Mouse (Mus musculus) MEL-GATA-1-ER (cell line): ENCODE data around the gene Ugt1a6b.

Source experiments
- DNase-seq: peaks from one replicate; pipeline ENCODE4 v3.0.0-alpha.2; 2012; ENCODE audit warnings: low read depth; ENCODE audit errors: extremely low read depth

The Ugt1a6b gene

GRCm38 (mm10) chr1:88235894-88236415 is 132.9 kb downstream of the Ugt1a6b start:
- no peak for DNase-seq

- no peak for DNase-seq
These were observed 134.3 kb downstream of the Ugt1a6b start for GRCm38 (mm10) chr1:88237311-88237710.

- no peak for DNase-seq
These were observed 135.7 kb downstream of the Ugt1a6b start for GRCm38 (mm10) chr1:88238771-88239170.

- DNase-seq = no peak
These were observed 137.0 kb downstream of the Ugt1a6b start for GRCm38 (mm10) chr1:88240072-88240471.

- no peak for DNase-seq
These were observed 137.5 kb downstream of the Ugt1a6b start for GRCm38 (mm10) chr1:88240579-88240978.

- no peak for DNase-seq
These were observed 140.8 kb downstream of the Ugt1a6b start for GRCm38 (mm10) chr1:88243861-88244260.

- no peak for DNase-seq
These were observed 142.8 kb downstream of the Ugt1a6b start for GRCm38 (mm10) chr1:88245881-88246280.

GRCm38 (mm10) chr1:88246386-88246785 is 143.3 kb downstream of the Ugt1a6b start:
- no peak for DNase-seq

GRCm38 (mm10) chr1:88247660-88248059 is 144.6 kb downstream of the Ugt1a6b start:
- no peak for DNase-seq

- no peak for DNase-seq
These were observed 145.6 kb downstream of the Ugt1a6b start for GRCm38 (mm10) chr1:88248658-88249057.

- no peak for DNase-seq
These were observed 146.5 kb downstream of the Ugt1a6b start for GRCm38 (mm10) chr1:88249596-88249995.

GRCm38 (mm10) chr1:88250023-88250422 is 147.0 kb downstream of the Ugt1a6b start:
- DNase-seq = no peak

- no peak for DNase-seq
These were observed 150.1 kb downstream of the Ugt1a6b start for GRCm38 (mm10) chr1:88253106-88253505.

- DNase-seq = no peak
These were observed 150.5 kb downstream of the Ugt1a6b start for GRCm38 (mm10) chr1:88253540-88253939.

GRCm38 (mm10) chr1:88254793-88255465 is 151.9 kb downstream of the Ugt1a6b start:
- no peak for DNase-seq

- no peak for DNase-seq
These were observed 152.4 kb downstream of the Ugt1a6b start for GRCm38 (mm10) chr1:88255466-88255857.

- DNase-seq = no peak
These were observed 153.1 kb downstream of the Ugt1a6b start for GRCm38 (mm10) chr1:88255989-88256754.

- no peak for DNase-seq
These were observed 154.0 kb downstream of the Ugt1a6b start for GRCm38 (mm10) chr1:88256886-88257663.

GRCm38 (mm10) chr1:88257681-88258080 is 154.6 kb downstream of the Ugt1a6b start:
- DNase-seq = no peak

GRCm38 (mm10) chr1:88258361-88258760 is 155.3 kb downstream of the Ugt1a6b start:
- DNase-seq = no peak

GRCm38 (mm10) chr1:88258881-88259642 is 156.0 kb downstream of the Ugt1a6b start:
- DNase-seq = no peak
